Mouse (Mus musculus) MEL (cell line): ENCODE data around the gene Fmnl2.

Source experiments
- CHD1 ChIP-seq: IDR thresholded peaks from 2 replicates; pipeline ENCODE4 v1.6.1; 2012; ENCODE audit warnings: low read depth, mild to moderate bottlenecking, inconsistent platforms, low read length, improper control_type of control experiment
- CTCF ChIP-seq, 3 experiments: IDR thresholded peaks in 2 of 3; conservative IDR thresholded peaks in 1 of 3; 2 replicates each; pipeline ENCODE4 v1.5.1; 2011 to 2012; ENCODE audit warnings: low read length in 3 of 3, low read depth in 2 of 3, mild to moderate bottlenecking in 2 of 3, improper control_type of control experiment in 1 of 3, inconsistent platforms in 1 of 3, mixed read lengths in 1 of 3, moderate library complexity in 1 of 3; ENCODE audit not compliant: control insufficient read depth in 1 of 3, insufficient read depth in 1 of 3, poor library complexity in 1 of 3, severe bottlenecking in 1 of 3
- ELF1 ChIP-seq: IDR thresholded peaks from 2 replicates; pipeline ENCODE4 v1.6.1; 2014; ENCODE audit warnings: low read depth, mild to moderate bottlenecking, inconsistent platforms, low read length, improper control_type of control experiment, moderate library complexity
- EP300 ChIP-seq, 2 experiments: IDR thresholded peaks; 2 replicates each; pipeline ENCODE4 v1.6.1; 2011; ENCODE audit warnings: improper control_type of control experiment in 2 of 2, low read length in 2 of 2, low read depth in 1 of 2, mild to moderate bottlenecking in 1 of 2
- GABPA ChIP-seq: IDR thresholded peaks from 2 replicates; pipeline ENCODE4 v1.6.1; 2012; ENCODE audit warnings: low read depth, mild to moderate bottlenecking, inconsistent platforms, low read length, improper control_type of control experiment, moderate library complexity
- JUND ChIP-seq: IDR thresholded peaks from 2 replicates; pipeline ENCODE4 v1.6.1; 2011; ENCODE audit warnings: low read depth, mild to moderate bottlenecking, improper control_type of control experiment, low read length
- KAT2A ChIP-seq: conservative IDR thresholded peaks from 2 replicates; pipeline ENCODE4 v1.6.1; 2012; ENCODE audit warnings: low read depth, low read length, improper control_type of control experiment, inconsistent platforms
- MAX ChIP-seq: IDR thresholded peaks from 2 replicates; pipeline ENCODE4 v1.6.1; 2011; ENCODE audit warnings: low read length, improper control_type of control experiment
- POLR2A ChIP-seq, 2 experiments: IDR thresholded peaks; 2 replicates each; pipeline ENCODE4 v1.6.1; 2011 to 2012; ENCODE audit warnings: low read length in 2 of 2, mild to moderate bottlenecking in 2 of 2, control low read depth in 1 of 2, improper control_type of control experiment in 1 of 2, low read depth in 1 of 2, moderate library complexity in 1 of 2; ENCODE audit not compliant: control insufficient read depth in 1 of 2, insufficient read depth in 1 of 2, poor library complexity in 1 of 2

DNA sequence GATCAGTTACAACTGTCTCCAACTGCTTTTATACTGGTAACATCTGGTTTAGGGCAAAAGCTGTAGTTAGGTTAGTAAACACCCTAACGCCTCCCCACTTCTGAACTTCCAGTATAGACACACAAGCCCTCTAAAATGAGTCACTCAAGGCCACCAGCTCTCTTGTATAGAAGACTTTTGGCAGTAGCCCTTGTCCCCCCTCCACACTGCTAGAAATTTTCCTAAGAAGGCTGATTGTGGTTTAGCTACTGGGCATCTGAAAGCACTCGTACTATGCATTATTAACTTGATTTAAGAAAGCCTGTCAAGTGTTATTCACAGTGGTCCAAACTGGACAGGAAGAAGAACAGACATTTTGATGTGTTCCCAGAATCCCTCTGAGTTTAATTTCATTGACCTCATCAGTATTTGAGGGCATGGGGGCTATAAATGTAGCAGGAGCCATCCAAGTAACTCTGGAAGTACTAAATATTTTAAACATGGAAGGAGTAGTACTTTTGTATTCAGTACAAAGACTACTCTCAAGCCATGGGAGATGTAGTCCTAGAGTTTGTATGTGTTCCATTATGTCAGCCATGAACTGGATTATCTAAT is 222.1 kb downstream of the Fmnl2 start:
- no peak for TF ChIP-seq EP300 (IDR thresholded peaks at IDR 0.05; ENCODE audit: low read depth in 1 of 2, low read length in 2 of 2)
- TF ChIP-seq KAT2A, result no peak
- TF ChIP-seq MAX, result no peak
- no peak for TF ChIP-seq CHD1
- no peak for TF ChIP-seq CTCF (IDR thresholded peaks at IDR 0.05 in 2 of 3, conservative IDR thresholded peaks at IDR 0.05 in 1 of 3; ENCODE audit: control insufficient read depth in 1 of 3, insufficient read depth in 1 of 3, low read depth in 2 of 3, low read length in 3 of 3, poor library complexity in 1 of 3, severe bottlenecking in 1 of 3)
- TF ChIP-seq JUND, result no peak
- TF ChIP-seq POLR2A (IDR thresholded peaks at IDR 0.05; ENCODE audit: control insufficient read depth in 1 of 2, insufficient read depth in 1 of 2, low read depth in 1 of 2, low read length in 2 of 2, poor library complexity in 1 of 2), result no peak
- no peak for TF ChIP-seq ELF1
- no peak for TF ChIP-seq GABPA
